Comparison of ENCODE assay signal across 8 mouse cellular contexts in genomic region chr7:4460576-4461434, GRCm38 (mm10). TPM values are rescaled to one million over a fixed set of nuclear protein-coding genes. Genes with fewer than 3 reads are reported as not detected.
DNase-seq lines count a peak whose midpoint lies in the region; ATAC-seq and TF ChIP-seq lines count a peak whose summit lies in the region.

TSS of gene Eps8l1 (plus strand) at chr7:4460674.

- 57% methylated on average over 13 of the region's 16 CpGs for WGBS in cerebellum, adult 2 months
- WGBS in hindbrain, embryonic 14.5 days, result 62% methylated on average over 14 of the region's 16 CpGs

- H3K4me2 ChIP-seq in hindbrain, embryonic 14.5 days (replicated peaks), result peak within 1 kb of the TSS; percentile 40

- DNase-seq in cerebellum, adult 2 months, result no peak
- DNase-seq in cerebellum, adult 11-12 months, result no peak
- no peak for DNase-seq in hindbrain, embryonic 14.5 days (ENCODE audit: low spot score)
- DNase-seq in lung, postnatal 14 days, result peak; percentile 39
- no peak for DNase-seq in B cell, adult 2 months
- no peak for DNase-seq in thymus, postnatal 14 days
- no peak for DNase-seq in left cerebral cortex, postnatal 4 days

- peak within 1 kb of the TSS; percentile 58 for H3K27ac ChIP-seq in cerebellum, adult 2 months (ENCODE audit: insufficient read depth, low read length)
- H3K27ac ChIP-seq in bone marrow macrophage, adult 2 months (ENCODE audit: insufficient read depth, low read depth, low read length), result peak within 1 kb of the TSS; percentile 56
- no peak within 1 kb of the TSS for H3K27ac ChIP-seq in hindbrain, embryonic 14.5 days

- H3K9ac ChIP-seq in hindbrain, embryonic 14.5 days, result 0 out of 2 replicates have a peak within 1 kb of the TSS, but pooled peaks have one; percentile 20

- intact Hi-C loops in left cerebral cortex, postnatal 4 days (cut with DNase I), result no loop called here

- ATAC-seq in hindbrain, embryonic 14.5 days (ENCODE audit: low FRiP score), result peak; percentile 37; the same call in 1 of the 2 replicates

- H3K4me1 ChIP-seq in cerebellum, adult 2 months (ENCODE audit: control insufficient read depth, insufficient read depth, low read length), result no peaks in the 10 kb centered on the region; the same call in 1 of the 2 replicates
- H3K4me1 ChIP-seq in bone marrow macrophage, adult 2 months (ENCODE audit: control insufficient read depth, insufficient read depth, low read length), result no peaks in the 10 kb centered on the region; the same call in 1 of the 2 replicates
- no peaks in the 10 kb centered on the region for H3K4me1 ChIP-seq in hindbrain, embryonic 14.5 days (replicated peaks; ENCODE audit: control insufficient read depth, insufficient read depth, low read length)

- TF ChIP-seq POLR2A in cerebellum, adult 2 months (IDR thresholded peaks at IDR 0.05; ENCODE audit: borderline replicate concordance, insufficient read depth, low read length), result no peak
- no peak for TF ChIP-seq POLR2A in bone marrow macrophage, adult 2 months (IDR thresholded peaks at IDR 0.05; ENCODE audit: borderline replicate concordance, low read depth, low read length)

- H3K27me3 ChIP-seq in cerebellum, adult 2 months (ENCODE audit: control insufficient read depth, insufficient read depth, low read length), result no peaks in the 10 kb centered on the region
- H3K27me3 ChIP-seq in hindbrain, embryonic 14.5 days (ENCODE audit: control insufficient read depth, insufficient read depth, low read length), result no peaks in the 10 kb centered on the region

- no peak for TF ChIP-seq CTCF in cerebellum, adult 2 months (IDR thresholded peaks at IDR 0.05; ENCODE audit: borderline replicate concordance, insufficient read depth, low read depth, low read length)
- TF ChIP-seq CTCF in bone marrow macrophage, adult 2 months (IDR thresholded peaks at IDR 0.05; ENCODE audit: low read depth, low read length), result no peak

- peak within 1 kb of the TSS; percentile 63 for H3K4me3 ChIP-seq in cerebellum, adult 2 months (replicated peaks; ENCODE audit: insufficient read depth, low read depth, low read length)
- peak within 1 kb of the TSS; percentile 78 for H3K4me3 ChIP-seq in bone marrow macrophage, adult 2 months (ENCODE audit: insufficient read depth, low read length)
- peak within 1 kb of the TSS; percentile 8 for H3K4me3 ChIP-seq in hindbrain, embryonic 14.5 days (replicated peaks; ENCODE audit: low read length)

- no peaks in the 10 kb centered on the region for H3K36me3 ChIP-seq in hindbrain, embryonic 14.5 days (replicated peaks; ENCODE audit: control insufficient read depth, insufficient read depth)

- no peaks in the 10 kb centered on the region for H3K9me3 ChIP-seq in hindbrain, embryonic 14.5 days (ENCODE audit: control insufficient read depth, low read length)

RNA-seq across cellular contexts. Expression of gene Eps8l1, which starts in this region (rescaled TPM):
- 10.6 and 20.6 TPM in 2 replicates for polyA plus RNA-seq in cerebellum, adult 2 months (2012; rRNA removed)
- 23.7 and 29.0 TPM in 2 replicates for polyA plus RNA-seq in bone marrow macrophage, adult 2 months (2012; ENCODE audit: insufficient read depth, insufficient read length, missing spikeins)
- polyA plus RNA-seq in hindbrain, embryonic 14.5 days (2014; fragmentation: Nextera tagmentation; extraction: Ambion mirVana), result 6.6 and 7.3 TPM in 2 replicates
- 1 to 10 TPM; 5.1 to 8.0 TPM for total RNA-seq in left cerebral cortex, postnatal 4 days (2021)

Comparison
In these comparisons a context has a peak if more than half of its experiments do, and no peak if none do; other contexts are left out.
1. H3K4me3 ChIP-seq: peak in every context shown above with its lines; median percentile 78 in bone marrow macrophage, adult 2 months; 63 in cerebellum, adult 2 months; 8 in hindbrain, embryonic 14.5 days.